Mouse (Mus musculus) heart, postnatal 0 days (tissue): ENCODE measurements around the gene Rab1b.

Experiments used
- CTCF ChIP-seq: IDR thresholded peaks from 2 replicates; pipeline ENCODE4 v1.5.1; 2016; ENCODE audit warnings: antibody characterized with exemption, control low read depth, low read depth
- EP300 ChIP-seq: IDR thresholded peaks from 2 replicates; pipeline ENCODE4 v1.6.1; 2016; ENCODE audit warnings: antibody characterized with exemption, low read depth

- TF ChIP-seq CTCF (peak; percentile 60), EP300 (no peak)
Observed at GRCm38 (mm10) chr19:5151331-5151730, 44.5 kb upstream of the Rab1b start.
